Mouse (Mus musculus) CH12.LX (cell line): ENCODE results near the gene Elf1.

ENCODE experiments used
- CTCF ChIP-seq, 2 experiments: IDR thresholded peaks in 1 of 2; conservative IDR thresholded peaks in 1 of 2; 2 replicates each; pipeline ENCODE4 v1.5.1; 2011 to 2012; ENCODE audit warnings: low read depth in 2 of 2, low read length in 2 of 2, improper control_type of control experiment in 1 of 2, inconsistent platforms in 1 of 2, mild to moderate bottlenecking in 1 of 2, moderate library complexity in 1 of 2
- KAT2A ChIP-seq: IDR thresholded peaks from 2 replicates; pipeline ENCODE4 v1.6.1; 2012; ENCODE audit warnings: low read length, improper control_type of control experiment, inconsistent platforms; ENCODE audit not compliant: insufficient replicate concordance
- MAFK ChIP-seq: IDR thresholded peaks from 2 replicates; pipeline ENCODE4 v1.6.1; 2011; ENCODE audit warnings: low read length, improper control_type of control experiment; ENCODE audit not compliant: insufficient replicate concordance
- NELFE ChIP-seq: IDR thresholded peaks from 2 replicates; pipeline ENCODE4 v1.6.1; 2011; ENCODE audit warnings: low read depth, low read length, improper control_type of control experiment
- POLR2A ChIP-seq: IDR thresholded peaks from 2 replicates; pipeline ENCODE4 v1.6.1; 2011; ENCODE audit warnings: low read depth, mild to moderate bottlenecking, improper control_type of control experiment, low read length

- no peak for TF ChIP-seq POLR2A
- TF ChIP-seq CTCF (conservative IDR thresholded peaks at IDR 0.05 in 1 of 2, IDR thresholded peaks at IDR 0.05 in 1 of 2; ENCODE audit: low read depth in 2 of 2, low read length in 2 of 2) = no peak
- TF ChIP-seq MAFK = no peak
- TF ChIP-seq KAT2A = no peak
- TF ChIP-seq NELFE = no peak
Measured at GRCm38 (mm10) chr14:79494349-79494748, 13.4 kb downstream of the Elf1 start.
